Mouse (Mus musculus): ENCODE measurements around the gene Rab38. TPM values are rescaled to one million over a fixed set of nuclear protein-coding genes. Genes with fewer than 3 reads are reported as not detected.

The Rab38 gene
- polyA plus RNA-seq (2016; fragmentation: Nextera tagmentation; extraction: Ambion mirVana) = 4.6 and 4.9 TPM in 2 replicates

GRCm38 (mm10) chr7:88429786-88430691 lies at the start of gene Rab38:
Gene Rab38 (plus strand): TSS chr7:88430273.
- H3K9me3 ChIP-seq (replicated peaks) = no peaks in the 10 kb centered on the region
- no peaks in the 10 kb centered on the region for H3K36me3 ChIP-seq
- peaks cover 18% of the 10 kb centered on the region for H3K27me3 ChIP-seq (ENCODE audit: low read depth, poor library complexity, severe bottlenecking)
- H3K4me3 ChIP-seq = peak within 1 kb of the TSS; percentile 61
- H3K27ac ChIP-seq = peak within 1 kb of the TSS; percentile 51
- 0 out of 2 replicates have a peak, but pooled peaks cover 7% of the 10 kb centered on the region for H3K4me1 ChIP-seq
- DNase-seq (ENCODE audit: low spot score) = peak; percentile 72
- 1% methylated on average over 35 of the region's 35 CpGs for WGBS

- H3K4me3 ChIP-seq = no peak overlapping the region
- no peak for DNase-seq (ENCODE audit: low spot score)
- 68% methylated on average over 1 of the region's 1 CpGs for WGBS
- H3K27ac ChIP-seq = no peak overlapping the region
- no peaks in the 10 kb centered on the region for H3K9me3 ChIP-seq (replicated peaks)
- no peaks in the 10 kb centered on the region for H3K4me1 ChIP-seq
- no peaks in the 10 kb centered on the region for H3K27me3 ChIP-seq (ENCODE audit: low read depth, poor library complexity, severe bottlenecking)
- no peaks in the 10 kb centered on the region for H3K36me3 ChIP-seq
These were observed 35.5 kb upstream of the Rab38 start for GRCm38 (mm10) chr7:88394568-88394967.

DNA sequence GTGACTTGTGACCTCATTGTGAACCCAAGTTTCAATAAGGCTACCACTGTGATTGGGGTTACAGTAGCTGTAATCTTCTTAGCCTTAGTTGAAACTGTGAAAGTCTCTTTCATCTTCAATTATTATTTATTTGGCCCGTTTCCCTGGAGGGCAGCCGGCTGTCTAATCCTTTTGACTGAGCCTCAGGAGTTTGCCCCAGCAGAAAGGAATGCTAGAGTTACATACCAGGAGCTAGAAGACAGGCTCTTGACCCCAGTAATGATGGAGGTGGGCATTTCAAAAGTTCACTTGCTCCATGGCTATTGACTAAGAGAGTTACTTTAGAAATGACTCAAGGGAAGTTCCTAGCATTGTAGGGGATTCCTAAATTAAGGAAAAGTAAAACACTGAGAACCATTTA lies 34.3 kb upstream of the Rab38 start:
- no peak overlapping the region for H3K4me3 ChIP-seq
- no peaks in the 10 kb centered on the region for H3K9me3 ChIP-seq (replicated peaks)
- DNase-seq (ENCODE audit: low spot score) = no peak
- no peaks in the 10 kb centered on the region for H3K36me3 ChIP-seq
- WGBS = 36% methylated on average over 2 of the region's 2 CpGs
- no peaks in the 10 kb centered on the region for H3K4me1 ChIP-seq
- H3K27ac ChIP-seq = no peak overlapping the region
- H3K27me3 ChIP-seq (ENCODE audit: low read depth, poor library complexity, severe bottlenecking) = no peaks in the 10 kb centered on the region

DNA sequence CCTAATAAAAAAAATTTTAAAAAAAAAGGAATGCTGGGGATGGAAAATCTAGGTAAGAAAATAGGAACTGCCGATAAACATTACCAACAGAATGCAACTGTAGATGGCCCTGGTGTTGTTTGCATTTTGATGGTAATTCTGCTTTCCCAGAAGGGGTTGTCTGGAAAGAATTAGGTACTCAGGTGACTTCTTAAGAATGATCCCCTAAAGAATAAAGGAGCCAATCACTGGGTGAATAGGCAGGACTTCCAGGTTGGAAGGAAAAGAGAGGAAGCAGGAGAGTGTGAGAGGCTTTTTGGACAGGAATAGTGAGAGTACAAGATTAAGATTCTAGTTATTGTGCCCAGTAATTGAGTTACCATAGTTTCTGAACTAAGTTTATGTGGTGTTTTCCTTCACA lies 24.8 kb upstream of the Rab38 start:
- H3K9me3 ChIP-seq (replicated peaks) = no peaks in the 10 kb centered on the region
- H3K36me3 ChIP-seq = no peaks in the 10 kb centered on the region
- H3K4me1 ChIP-seq = no peaks in the 10 kb centered on the region
- no peak overlapping the region for H3K4me3 ChIP-seq
- H3K27me3 ChIP-seq (ENCODE audit: low read depth, poor library complexity, severe bottlenecking) = no peaks in the 10 kb centered on the region
- DNase-seq (ENCODE audit: low spot score) = no peak
- WGBS = 97% methylated on average over 1 of the region's 1 CpGs
- no peak overlapping the region for H3K27ac ChIP-seq

DNA sequence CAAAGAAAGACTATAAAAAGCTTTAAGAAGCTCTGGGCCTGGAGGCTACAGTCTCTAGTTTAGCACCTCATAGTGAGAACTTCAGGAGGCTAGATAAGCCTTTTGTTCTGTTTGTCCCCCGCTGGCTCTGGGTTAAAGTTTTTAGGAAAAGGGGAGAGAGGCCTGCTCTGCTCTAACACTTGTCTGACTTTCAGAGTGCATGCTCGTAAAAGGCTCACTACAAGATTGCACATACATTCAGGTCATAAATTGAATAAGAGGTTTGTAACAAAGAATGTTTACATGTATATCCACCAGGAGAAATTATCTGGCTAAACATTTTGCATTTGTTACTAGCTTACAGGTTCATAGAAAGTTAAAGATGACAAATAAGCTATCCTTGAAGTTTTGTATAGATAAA lies 23.6 kb upstream of the Rab38 start:
- no peaks in the 10 kb centered on the region for H3K9me3 ChIP-seq (replicated peaks)
- DNase-seq (ENCODE audit: low spot score) = no peak
- no peaks in the 10 kb centered on the region for H3K27me3 ChIP-seq (ENCODE audit: low read depth, poor library complexity, severe bottlenecking)
- WGBS = 72% methylated on average over 2 of the region's 2 CpGs
- no peak overlapping the region for H3K27ac ChIP-seq
- no peaks in the 10 kb centered on the region for H3K36me3 ChIP-seq
- no peak overlapping the region for H3K4me3 ChIP-seq
- H3K4me1 ChIP-seq = no peaks in the 10 kb centered on the region

DNA sequence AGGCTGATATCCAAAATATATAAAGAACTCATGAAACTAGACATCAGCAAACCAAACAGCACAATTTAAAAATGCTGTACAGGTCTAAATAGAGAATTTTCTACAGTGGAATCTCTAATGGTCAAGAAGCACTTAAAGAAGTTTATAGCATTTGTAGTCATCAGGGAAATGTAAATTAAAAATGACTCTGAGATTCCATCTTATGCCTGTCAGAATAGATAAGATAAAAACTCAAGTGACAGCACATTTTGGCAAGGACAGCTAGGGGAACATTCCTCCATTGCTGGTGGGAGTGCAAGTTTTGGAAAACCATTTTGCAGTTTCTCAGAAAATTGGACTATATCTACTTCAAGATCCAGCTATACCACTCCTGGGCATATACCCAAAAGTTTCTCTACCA lies 8.3 kb upstream of the Rab38 start:
- no peaks in the 10 kb centered on the region for H3K27me3 ChIP-seq (ENCODE audit: low read depth, poor library complexity, severe bottlenecking)
- no peaks in the 10 kb centered on the region for H3K9me3 ChIP-seq (replicated peaks)
- no peak overlapping the region for H3K4me3 ChIP-seq
- H3K36me3 ChIP-seq = no peaks in the 10 kb centered on the region
- H3K4me1 ChIP-seq = no peaks in the 10 kb centered on the region
- no peak overlapping the region for H3K27ac ChIP-seq
- DNase-seq (ENCODE audit: low spot score) = no peak

DNA sequence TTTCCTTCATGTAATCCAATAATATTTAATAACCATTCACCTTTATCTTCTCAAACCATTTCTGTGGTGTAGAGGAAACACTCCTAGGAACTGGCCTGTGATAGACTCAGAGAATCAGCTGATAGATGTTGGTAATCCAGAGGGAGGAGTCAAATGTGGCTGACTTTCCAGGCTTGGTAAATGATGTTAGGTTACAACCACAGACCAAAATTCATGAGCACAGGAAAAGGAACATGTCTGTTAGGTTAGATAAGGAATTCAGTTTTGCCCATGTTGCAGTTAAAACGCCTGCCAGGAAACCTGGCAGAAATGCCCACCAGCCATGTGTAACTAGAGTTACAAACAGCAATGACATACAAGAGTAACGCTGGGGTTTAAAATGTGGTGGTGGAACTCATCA lies 6.2 kb upstream of the Rab38 start:
- no peaks in the 10 kb centered on the region for H3K27me3 ChIP-seq (ENCODE audit: low read depth, poor library complexity, severe bottlenecking)
- H3K27ac ChIP-seq = no peak overlapping the region
- H3K36me3 ChIP-seq = no peaks in the 10 kb centered on the region
- WGBS = 94% methylated on average over 2 of the region's 2 CpGs
- no peaks in the 10 kb centered on the region for H3K4me1 ChIP-seq
- no peak for DNase-seq (ENCODE audit: low spot score)
- H3K4me3 ChIP-seq = no peak overlapping the region
- H3K9me3 ChIP-seq (replicated peaks) = no peaks in the 10 kb centered on the region

DNA sequence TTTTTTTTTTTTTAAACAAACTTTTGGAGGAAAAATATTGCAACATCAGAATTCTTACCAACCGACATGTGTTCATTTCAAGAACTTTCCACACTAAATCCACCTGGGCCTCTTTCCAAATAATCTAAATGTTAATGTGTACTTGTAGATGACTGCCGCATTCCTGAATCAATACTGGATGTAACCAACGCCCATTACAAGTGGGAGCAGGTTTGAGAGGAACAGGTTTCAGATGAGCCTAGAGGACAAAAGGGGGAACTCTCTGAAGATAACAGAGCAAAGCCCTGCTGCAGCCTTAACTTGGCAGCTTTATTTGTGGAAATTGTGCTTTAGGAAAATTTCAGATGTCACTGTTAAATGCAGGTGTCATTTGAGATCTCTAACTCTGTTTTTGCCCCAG lies 4.3 kb upstream of the Rab38 start:
- Histone ChIP-seq H3K4me1 (0 out of 2 replicates have a peak, but pooled peaks cover 7% of the 10 kb centered on the region), H3K36me3 (no peaks in the 10 kb centered on the region), H3K27me3 (ENCODE audit: low read depth, poor library complexity, severe bottlenecking) (peaks cover 4% of the 10 kb centered on the region; the same call in 1 of the 2 replicates), H3K27ac (no peak overlapping the region), H3K4me3 (no peak overlapping the region), H3K9me3 (replicated peaks) (no peaks in the 10 kb centered on the region)
- WGBS = 82% methylated on average over 3 of the region's 3 CpGs
- DNase-seq (ENCODE audit: low spot score) = no peak

DNA sequence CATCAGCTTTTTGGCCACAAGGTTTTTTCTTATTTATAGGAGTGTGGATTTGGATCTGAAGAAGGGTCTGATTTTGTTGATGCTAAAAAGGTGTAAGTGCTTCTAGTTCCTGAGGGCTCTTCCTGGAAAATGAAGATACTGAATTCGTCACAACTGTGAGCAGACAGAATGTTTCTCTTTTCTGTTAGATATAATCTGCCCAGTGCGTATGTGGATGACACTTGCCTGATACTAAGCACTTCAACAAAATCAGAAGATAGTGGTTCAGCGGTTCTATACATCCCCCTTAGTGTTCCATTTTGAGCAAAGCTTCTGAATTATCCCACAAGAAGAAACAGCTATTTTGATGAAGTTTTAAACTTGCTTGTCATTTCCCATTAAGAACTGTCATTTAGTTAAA lies 2.6 kb upstream of the Rab38 start:
- no peak overlapping the region for H3K4me3 ChIP-seq
- H3K27ac ChIP-seq = no peak overlapping the region
- no peak for DNase-seq (ENCODE audit: low spot score)
- WGBS = 93% methylated on average over 3 of the region's 3 CpGs
- H3K27me3 ChIP-seq (ENCODE audit: low read depth, poor library complexity, severe bottlenecking) = peaks cover 18% of the 10 kb centered on the region
- no peaks in the 10 kb centered on the region for H3K36me3 ChIP-seq
- 0 out of 2 replicates have a peak, but pooled peaks cover 7% of the 10 kb centered on the region for H3K4me1 ChIP-seq
- H3K9me3 ChIP-seq (replicated peaks) = no peaks in the 10 kb centered on the region

DNA sequence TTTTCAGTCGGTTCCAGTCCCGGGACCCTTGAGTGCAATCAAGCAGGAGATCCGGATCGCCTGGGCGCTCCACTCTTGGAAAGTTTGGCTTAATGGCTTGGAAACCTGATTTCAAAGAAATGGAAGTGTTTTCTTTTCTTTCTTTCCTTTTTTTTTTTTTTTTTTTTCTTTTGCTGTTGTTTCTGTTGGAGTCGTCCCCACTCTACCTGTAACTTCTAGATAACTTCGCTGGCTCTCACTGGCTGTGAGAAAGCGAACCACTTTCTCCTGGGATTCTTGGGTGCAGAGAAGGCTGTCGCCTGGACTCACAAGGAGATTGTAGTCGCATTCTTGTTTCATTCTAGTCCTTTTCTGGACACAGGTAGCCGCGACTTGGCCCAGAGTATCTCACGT lies 615 bp downstream of the Rab38 start:
- WGBS = 6% methylated on average over 13 of the region's 13 CpGs
- DNase-seq (ENCODE audit: low spot score) = no peak
- H3K27ac ChIP-seq = peak overlapping the region; percentile 51; the same call in 1 of the 2 replicates

DNA sequence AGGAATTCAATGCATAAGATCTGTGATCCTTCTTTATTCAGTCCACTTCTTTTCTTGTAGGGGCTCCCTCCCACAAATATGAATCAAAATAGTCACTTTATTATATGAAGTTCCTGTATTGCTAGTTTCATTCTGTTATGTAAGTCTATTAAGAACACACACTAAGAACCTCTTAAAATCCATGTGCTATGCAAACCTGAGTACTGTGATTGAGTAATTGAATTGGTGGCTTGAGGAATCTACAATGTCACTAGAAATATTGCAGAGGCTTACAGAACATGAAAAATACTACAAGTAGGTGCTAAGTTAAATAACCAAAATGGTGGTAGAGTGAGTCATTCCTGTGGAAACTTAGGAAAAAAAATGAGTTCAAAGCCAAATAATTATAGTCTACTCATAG lies 10.2 kb downstream of the Rab38 start:
- no peaks in the 10 kb centered on the region for H3K36me3 ChIP-seq
- no peak overlapping the region for H3K4me3 ChIP-seq
- no peaks in the 10 kb centered on the region for H3K4me1 ChIP-seq
- H3K27ac ChIP-seq = no peak overlapping the region
- no peak for DNase-seq (ENCODE audit: low spot score)
- H3K9me3 ChIP-seq (replicated peaks) = no peaks in the 10 kb centered on the region
- no peaks in the 10 kb centered on the region for H3K27me3 ChIP-seq (ENCODE audit: low read depth, poor library complexity, severe bottlenecking)

More for the DNA sequence above, 615 bp downstream of the Rab38 start:
- Histone ChIP-seq H3K27me3 (ENCODE audit: low read depth, poor library complexity, severe bottlenecking) (peaks cover 18% of the 10 kb centered on the region), H3K9me3 (replicated peaks) (no peaks in the 10 kb centered on the region), H3K4me1 (0 out of 2 replicates have a peak, but pooled peaks cover 7% of the 10 kb centered on the region), H3K36me3 (no peaks in the 10 kb centered on the region), H3K4me3 (peak overlapping the region; percentile 61)

- H3K36me3 ChIP-seq = no peaks in the 10 kb centered on the region
- H3K4me1 ChIP-seq = no peaks in the 10 kb centered on the region
- no peaks in the 10 kb centered on the region for H3K9me3 ChIP-seq (replicated peaks)
- no peak overlapping the region for H3K27ac ChIP-seq
- no peaks in the 10 kb centered on the region for H3K27me3 ChIP-seq (ENCODE audit: low read depth, poor library complexity, severe bottlenecking)
- H3K4me3 ChIP-seq = no peak overlapping the region
- DNase-seq (ENCODE audit: low spot score) = no peak
These were observed 12.6 kb downstream of the Rab38 start for GRCm38 (mm10) chr7:88442649-88443048.

DNA sequence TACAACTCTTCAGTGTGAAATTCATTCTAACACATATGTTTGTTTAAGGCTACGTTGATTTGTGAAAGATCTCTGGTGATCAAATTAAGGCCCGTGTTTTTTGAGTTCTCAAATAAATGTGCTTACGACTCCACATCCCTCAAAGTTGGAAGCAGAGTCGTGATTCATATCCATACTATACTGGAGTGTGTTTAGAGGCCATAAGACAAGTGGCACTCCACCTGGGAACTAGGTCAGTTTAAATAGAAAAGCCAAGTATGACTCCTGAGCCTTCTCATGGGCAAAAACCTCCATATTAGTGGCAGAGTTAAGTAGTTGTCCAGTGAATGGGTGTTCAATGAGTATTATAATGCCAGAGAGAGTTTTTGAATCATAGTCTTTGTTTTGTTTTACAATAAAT lies 13.4 kb downstream of the Rab38 start:
- H3K4me1 ChIP-seq = no peaks in the 10 kb centered on the region
- no peaks in the 10 kb centered on the region for H3K36me3 ChIP-seq
- DNase-seq (ENCODE audit: low spot score) = no peak
- H3K27me3 ChIP-seq (ENCODE audit: low read depth, poor library complexity, severe bottlenecking) = no peaks in the 10 kb centered on the region
- 83% methylated on average over 4 of the region's 4 CpGs for WGBS
- no peak overlapping the region for H3K27ac ChIP-seq
- H3K9me3 ChIP-seq (replicated peaks) = no peaks in the 10 kb centered on the region
- H3K4me3 ChIP-seq = no peak overlapping the region
